Mouse (Mus musculus) lung, postnatal 4 days (tissue): ENCODE measurements at regions not wholly inside any gene's neighbourhood (a gene's known extent, or its start where the extent isn't known, plus 50 kb on each side); places are given as distances from the start of the nearest gene placed in this dataset.

Source experiments
- DNase-seq, 2 experiments: peaks; one replicate each; pipeline ENCODE4 v3.0.0; 2021

DNA sequence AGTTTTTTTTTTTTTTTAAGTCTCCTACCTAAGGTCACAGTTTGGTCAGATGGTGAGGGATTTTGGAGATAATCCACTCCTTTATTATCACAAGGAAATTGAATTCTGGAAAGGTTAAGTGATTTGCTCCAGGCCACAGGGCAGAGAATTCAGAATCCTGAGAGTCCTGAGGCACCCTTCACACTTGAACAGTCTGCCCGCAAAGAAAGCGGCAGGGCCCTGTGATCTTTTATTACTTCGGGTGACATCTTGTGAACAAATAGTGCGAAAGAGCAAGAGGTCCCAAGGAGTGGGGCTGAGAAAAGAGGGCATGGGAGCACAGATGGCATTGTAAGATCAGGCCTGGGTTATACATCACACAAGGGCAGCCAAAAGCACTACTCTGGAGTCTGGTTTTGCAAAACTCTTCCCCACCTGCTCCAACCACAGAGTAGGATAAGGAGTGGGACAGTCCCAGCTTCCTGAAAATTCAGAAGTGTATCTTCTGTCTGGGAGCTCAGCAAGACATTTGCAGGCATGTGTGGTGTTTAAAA, 150.5 kb upstream of the Wdr11 start:
- DNase-seq: no peak

GRCm38 (mm10) chr7:129469496-129469895, 122.2 kb upstream of the Wdr11 start:
- DNase-seq: peak; percentile 24 to 54

GRCm38 (mm10) chr7:129483736-129484135, 107.9 kb upstream of the Wdr11 start:
- no peak for DNase-seq

- no peak for DNase-seq
Measured at GRCm38 (mm10) chr7:129506894-129507293, 84.8 kb upstream of the Wdr11 start.

- DNase-seq: no peak
Measured at GRCm38 (mm10) chr7:129509631-129510132, 82.0 kb upstream of the Wdr11 start.

- peak in 1 of 2 experiments; percentile 4 for DNase-seq
Measured at GRCm38 (mm10) chr7:129514619-129515018, 77.0 kb upstream of the Wdr11 start.

- DNase-seq: no peak
Measured at GRCm38 (mm10) chr7:129524369-129524915, 67.2 kb upstream of the Wdr11 start.

DNA sequence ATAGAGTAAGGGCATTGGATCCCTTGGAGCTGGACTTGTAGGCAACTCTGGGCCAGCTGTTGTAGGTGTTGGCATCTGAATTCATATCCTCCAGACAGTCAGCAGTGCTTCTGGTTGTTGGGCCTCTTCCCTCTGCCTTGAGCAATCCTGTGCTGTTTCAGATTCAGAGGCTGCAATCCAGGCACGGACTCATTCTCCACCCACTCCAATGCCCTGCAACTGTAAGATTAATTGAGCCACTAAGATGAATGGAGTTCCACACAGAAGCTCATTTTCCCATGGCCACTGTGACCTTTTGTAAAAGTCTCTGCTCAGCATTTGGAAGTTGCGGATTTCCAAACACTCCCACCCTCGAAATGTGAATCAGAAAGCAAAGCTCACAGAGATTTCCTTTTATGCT, 65.7 kb upstream of the Wdr11 start:
- DNase-seq: peak in 1 of 2 experiments; percentile 4

- no peak for DNase-seq
Measured at GRCm38 (mm10) chr7:129528263-129528662, 63.4 kb upstream of the Wdr11 start.

DNA sequence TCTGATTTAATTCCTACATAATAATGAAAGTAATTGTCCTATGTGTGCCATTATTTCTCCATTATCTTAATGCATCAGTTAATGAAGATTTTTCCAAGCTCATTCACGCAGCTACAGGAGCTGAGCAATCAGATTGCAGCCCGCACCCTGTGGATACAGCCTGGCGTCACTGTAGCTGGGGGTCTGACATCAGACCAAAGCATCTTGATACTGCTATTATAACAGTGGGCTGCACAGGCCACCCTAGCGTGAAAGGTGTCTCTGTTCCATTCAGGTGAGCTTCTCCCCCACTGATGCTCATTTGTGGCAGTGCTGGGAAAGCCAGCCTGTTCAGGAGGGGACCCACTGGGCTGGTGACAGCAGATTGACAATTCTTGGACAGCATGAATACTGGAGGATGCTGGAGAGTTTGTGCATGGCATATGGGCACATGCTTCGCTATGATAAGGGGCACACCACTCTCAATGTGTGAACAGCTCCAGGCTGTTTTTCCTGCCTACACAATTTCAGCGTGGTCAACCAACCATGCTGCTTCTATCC, 58.2 kb upstream of the Wdr11 start:
- DNase-seq: no peak
